Mouse (Mus musculus) kidney, embryonic 16.5 days (tissue): Measurements from ENCODE around the gene Mrtfb. TPM values are rescaled to one million over a fixed set of nuclear protein-coding genes. Genes with fewer than 3 reads are reported as not detected.
A peak's percentile ranks its signal among the peaks of the same experiment; 100 is the strongest.
"Not testable (repeated sequence)": the region's sequence is repeated elsewhere in the genome, so short reads cannot be mapped to it uniquely, and the experiment has no call there.

ENCODE experiments used
- ATAC-seq: fragments of 200-750 bp; cut with Nextera tagmentation; 2 replicates; pipeline ENCODE4 v1.8.0; 2017; ENCODE audit warnings: moderate TSS enrichment; ENCODE audit not compliant: low FRiP score, low TSS enrichment
- H3K27ac ChIP-seq: fragments of 300-500 bp; sonication (generic); 2 replicates; pipeline ENCODE4 v1.5.1; 2014; ENCODE audit warnings: low read length
- H3K27me3 ChIP-seq: fragments of 300-500 bp; sonication (generic); 2 replicates; pipeline ENCODE4 v1.6.1; 2014; ENCODE audit warnings: low read length, control low read depth, mixed read lengths; ENCODE audit not compliant: insufficient read depth
- H3K36me3 ChIP-seq: fragments of 300-500 bp; sonication (generic); 2 replicates; pipeline ENCODE4 v1.6.1; 2014; ENCODE audit warnings: low read length, control low read depth, mixed read lengths; ENCODE audit not compliant: insufficient read depth
- H3K4me1 ChIP-seq: fragments of 300-500 bp; sonication (generic); 2 replicates; pipeline ENCODE4 v1.6.1; 2014; ENCODE audit warnings: low read length, control low read depth, mixed read lengths; ENCODE audit not compliant: insufficient read depth
- H3K4me2 ChIP-seq: fragments of 300-500 bp; sonication (generic); replicated peaks from 2 replicates; pipeline ENCODE4 v1.6.1; 2014; ENCODE audit warnings: low read depth, low read length
- H3K4me3 ChIP-seq: fragments of 300-500 bp; sonication (generic); 2 replicates; pipeline ENCODE4 v1.5.1; 2014; ENCODE audit warnings: mild to moderate bottlenecking, low read length
- H3K9ac ChIP-seq: fragments of 300-500 bp; sonication (generic); replicated peaks from 2 replicates; pipeline ENCODE4 v1.6.1; 2014; ENCODE audit warnings: low read length
- H3K9me3 ChIP-seq: fragments of 300-500 bp; sonication (generic); 2 replicates; pipeline ENCODE4 v1.6.1; 2016; ENCODE audit warnings: low read length, control low read depth
- WGBS: fragments of 180-500 bp; shearing (Covaris S2); extraction: QIAGEN DNeasy Blood & Tissue Kit; methylation state at CpG from one replicate; pipeline ENCODE4 v1.1.7; 2014; 5-methylcytosine and 5-hydroxymethylcytosine counted together
- polyA plus RNA-seq: library from polyadenylated mRNA; unstranded; fragments of >200 nt; fragmentation: Nextera tagmentation; extraction: Ambion mirVana; gene quantifications from 2 replicates; pipeline ENCODE4 v1.2.1, GENCODE M21; 2015

The Mrtfb gene
- polyA plus RNA-seq, 1 experiment from 2014 or later = 18.8 TPM

DNA sequence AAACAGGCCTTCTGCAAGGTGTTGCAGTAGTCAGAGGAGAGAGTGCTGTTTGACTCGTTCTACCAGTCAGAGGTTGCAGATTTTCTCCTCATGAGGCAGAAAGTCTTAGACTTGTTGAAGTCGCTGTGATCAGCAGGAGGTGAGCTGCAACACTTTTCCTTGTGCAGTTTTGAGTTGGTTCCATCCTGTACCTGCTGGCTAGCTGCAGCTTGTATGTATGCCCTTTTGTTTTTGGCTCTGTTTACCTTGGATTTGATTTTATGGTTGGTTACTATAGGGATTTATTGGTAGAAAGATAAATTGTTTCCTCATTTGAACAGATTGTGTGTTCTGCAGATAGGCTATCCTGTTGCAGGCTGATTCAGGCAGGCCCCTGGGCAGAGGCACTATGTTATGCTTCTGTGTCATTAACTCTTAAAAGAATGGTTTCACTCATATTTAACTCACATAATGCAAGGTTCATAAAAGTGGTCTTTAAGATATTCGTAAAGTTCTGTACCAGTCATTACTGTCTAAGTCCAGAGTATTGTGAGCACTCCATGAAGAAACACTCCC, 11.1 kb downstream of the Mrtfb start:
- H3K36me3 ChIP-seq = peaks cover 37% of the 10 kb centered on the region
- H3K27me3 ChIP-seq = no peaks in the 10 kb centered on the region
- peaks cover 6% of the 10 kb centered on the region; the same call in 1 of the 2 replicates for H3K9me3 ChIP-seq
- no peak overlapping the region for H3K4me2 ChIP-seq
- no peak overlapping the region for H3K27ac ChIP-seq
- no peak overlapping the region for H3K9ac ChIP-seq
- 80% methylated on average over 3 of the region's 3 CpGs for WGBS
- no peak overlapping the region for H3K4me3 ChIP-seq
- ATAC-seq = no peak
- H3K4me1 ChIP-seq = no peaks in the 10 kb centered on the region

DNA sequence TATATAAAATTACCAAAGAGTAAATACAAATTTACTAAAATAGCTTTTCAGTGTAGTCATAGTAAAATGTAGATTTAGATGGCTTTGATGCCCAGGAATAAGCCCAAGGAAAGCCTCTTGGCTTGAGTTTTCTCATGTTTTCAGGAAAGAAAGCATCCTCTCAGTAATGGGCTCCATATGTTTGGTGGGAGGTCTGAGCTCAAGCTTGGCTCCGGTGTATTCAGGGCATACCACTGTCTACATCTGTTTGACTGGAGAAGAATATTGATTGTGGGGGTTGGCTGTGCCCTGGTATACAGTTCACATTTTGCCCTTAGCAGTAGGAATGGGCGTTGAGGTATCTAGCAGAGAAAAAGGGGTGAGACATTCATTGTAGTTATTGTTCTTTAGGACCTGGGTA, 13.1 kb downstream of the Mrtfb start:
- no peak overlapping the region for H3K4me3 ChIP-seq
- no peak overlapping the region for H3K9ac ChIP-seq
- no peaks in the 10 kb centered on the region for H3K4me1 ChIP-seq
- no peak overlapping the region for H3K27ac ChIP-seq
- peaks cover 34% of the 10 kb centered on the region for H3K36me3 ChIP-seq
- no peaks in the 10 kb centered on the region for H3K27me3 ChIP-seq
- ATAC-seq = no peak
- 98% methylated on average over 2 of the region's 2 CpGs for WGBS
- H3K4me2 ChIP-seq = no peak overlapping the region
- peaks cover 4% of the 10 kb centered on the region; the same call in 1 of the 2 replicates for H3K9me3 ChIP-seq

DNA sequence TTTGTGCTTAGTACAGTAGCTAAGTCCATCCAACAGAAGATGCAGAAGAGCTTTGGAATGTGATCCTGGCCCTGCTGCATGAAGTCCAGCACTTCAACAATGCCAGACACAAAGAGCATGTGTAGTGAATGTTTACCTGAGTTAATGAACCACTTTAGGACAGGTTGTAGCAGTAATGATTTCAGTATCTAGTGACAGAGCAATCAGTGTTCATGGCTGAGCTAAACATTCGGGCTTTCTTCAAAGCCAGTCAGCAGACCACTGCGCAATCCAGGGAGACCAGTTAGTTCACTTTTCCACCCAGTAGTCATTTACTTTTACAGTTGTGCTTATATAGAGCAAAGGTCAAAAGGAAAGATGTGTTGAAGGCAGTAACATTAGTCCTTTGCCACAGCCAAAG, 20.0 kb downstream of the Mrtfb start:
- Histone ChIP-seq H3K4me1 (peaks cover 10% of the 10 kb centered on the region; the same call in 1 of the 2 replicates), H3K9ac (no peak overlapping the region), H3K9me3 (no peaks in the 10 kb centered on the region), H3K36me3 (no peaks in the 10 kb centered on the region), H3K27ac (peak overlapping the region; percentile 22; the same call in 1 of the 2 replicates), H3K4me3 (no peak overlapping the region), H3K4me2 (no peak overlapping the region), H3K27me3 (no peaks in the 10 kb centered on the region)
- peak; percentile 86 for ATAC-seq
- WGBS = 43% methylated on average over 2 of the region's 2 CpGs

DNA sequence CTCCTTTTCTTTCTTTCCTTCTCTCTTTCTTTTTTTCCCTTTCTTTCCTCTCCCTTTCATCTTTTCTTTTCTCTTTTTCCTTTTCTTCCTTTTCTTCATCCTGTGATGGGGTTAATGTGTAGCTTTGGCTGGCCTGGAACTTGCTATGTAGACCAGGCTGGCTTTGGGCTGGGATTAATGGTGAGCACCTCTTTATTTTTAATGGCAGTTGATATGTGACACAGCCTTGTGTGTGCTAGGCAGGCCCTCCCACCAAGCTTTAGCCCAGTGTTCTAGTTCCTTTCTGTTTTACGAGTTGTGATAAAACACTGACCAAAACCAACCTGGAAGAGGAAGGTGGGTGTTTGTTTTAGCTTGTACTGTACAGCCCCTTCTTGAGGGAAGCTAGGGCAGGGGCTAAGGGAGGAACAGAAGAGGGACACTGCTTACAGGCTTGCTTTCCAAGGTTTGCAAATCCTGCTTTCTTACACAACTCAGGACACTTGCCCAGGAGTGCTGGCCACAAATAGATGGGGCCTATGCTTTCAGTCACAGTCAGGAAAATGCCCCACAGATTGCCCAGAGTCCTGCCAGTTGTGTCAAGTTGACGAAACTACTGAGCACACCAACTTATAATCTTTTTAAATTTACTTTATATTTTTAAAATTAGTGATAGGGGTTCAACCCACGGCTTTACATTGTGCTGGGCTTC, 20.6 kb downstream of the Mrtfb start:
- 0 out of 2 replicates have a peak, but pooled peaks have one; percentile 19 for ATAC-seq
- no peak overlapping the region for H3K9ac ChIP-seq
- H3K4me3 ChIP-seq = no peak overlapping the region
- no peaks in the 10 kb centered on the region for H3K36me3 ChIP-seq
- peak overlapping the region; percentile 26; the same call in 1 of the 2 replicates for H3K27ac ChIP-seq
- 72% methylated on average over 3 of the region's 3 CpGs for WGBS
- peaks cover 10% of the 10 kb centered on the region; the same call in 1 of the 2 replicates for H3K4me1 ChIP-seq
- H3K27me3 ChIP-seq = no peaks in the 10 kb centered on the region
- no peak overlapping the region for H3K4me2 ChIP-seq
- H3K9me3 ChIP-seq = no peaks in the 10 kb centered on the region

DNA sequence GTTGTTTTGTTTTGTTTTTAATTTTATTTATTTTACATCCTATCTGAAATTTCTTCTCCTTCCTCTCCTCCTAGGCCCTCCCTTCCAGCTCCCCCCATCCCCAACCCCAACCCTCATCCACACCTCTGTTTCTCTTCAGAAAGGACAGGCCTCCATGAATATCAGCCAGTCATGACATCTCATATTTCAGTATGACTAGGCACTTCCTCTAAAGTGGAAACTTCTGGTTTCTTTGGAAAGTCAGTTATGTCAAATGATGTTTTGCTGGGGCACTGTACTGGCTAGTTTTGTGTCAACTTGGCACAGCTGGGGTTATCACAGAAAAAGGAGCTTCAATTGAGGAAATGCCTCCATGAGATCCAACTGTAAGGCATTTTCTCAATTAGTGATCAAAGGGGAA, 30.1 kb downstream of the Mrtfb start:
- not testable (repeated sequence) for H3K4me1 ChIP-seq, H3K9ac ChIP-seq, H3K9me3 ChIP-seq, H3K4me3 ChIP-seq, H3K27me3 ChIP-seq, H3K4me2 ChIP-seq, H3K27ac ChIP-seq, ATAC-seq
- H3K36me3 ChIP-seq = peaks cover 10% of the 10 kb centered on the region

DNA sequence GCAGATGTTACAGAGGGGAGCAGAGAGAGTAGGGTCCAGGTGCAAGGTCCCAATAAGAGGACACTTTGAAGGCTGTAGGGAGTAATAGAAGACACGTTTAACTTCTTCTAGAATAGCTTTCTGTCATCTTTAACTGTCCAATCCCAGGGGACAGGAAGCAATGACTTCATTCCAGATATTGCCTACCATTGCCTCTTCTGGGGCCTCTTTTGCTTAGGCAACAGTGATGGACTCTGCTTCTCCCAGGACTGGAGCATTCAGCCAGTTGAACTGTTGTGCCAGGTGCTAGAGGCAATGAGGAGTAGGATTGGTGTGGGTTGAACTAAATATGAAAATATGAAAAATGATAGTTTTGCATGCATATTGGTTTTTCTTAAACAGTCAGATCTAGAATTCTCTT, 41.6 kb downstream of the Mrtfb start:
- Histone ChIP-seq H3K9me3 (no peaks in the 10 kb centered on the region), H3K4me1 (peaks cover 5% of the 10 kb centered on the region; the same call in 1 of the 2 replicates)
- WGBS = 52% methylated on average over 1 of the region's 1 CpGs

DNA sequence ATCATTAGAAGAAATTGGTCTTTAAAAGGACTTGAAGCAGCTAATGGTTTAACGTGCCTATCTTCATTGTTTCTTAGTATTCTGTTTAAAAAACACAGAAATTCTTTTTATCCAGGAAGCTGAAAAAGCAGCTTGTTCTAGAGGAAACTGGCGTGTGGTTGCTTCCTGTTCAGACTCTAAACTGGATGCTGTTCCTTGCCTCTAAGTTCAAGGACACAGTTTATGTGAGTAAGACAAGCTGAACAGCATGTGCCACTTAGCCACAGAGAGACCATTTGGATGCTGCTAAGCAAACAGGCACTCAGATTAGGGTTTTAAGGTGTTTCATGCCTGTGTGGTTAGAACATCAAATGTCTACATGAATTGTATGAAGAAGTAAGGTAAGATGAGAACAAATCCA, 42.7 kb downstream of the Mrtfb start:
- Histone ChIP-seq H3K36me3 (no peaks in the 10 kb centered on the region), H3K9me3 (no peaks in the 10 kb centered on the region), H3K4me1 (peaks cover 5% of the 10 kb centered on the region; the same call in 1 of the 2 replicates), H3K4me3 (no peak overlapping the region), H3K9ac (no peak overlapping the region), H3K4me2 (no peak overlapping the region), H3K27me3 (no peaks in the 10 kb centered on the region), H3K27ac (0 out of 2 replicates have a peak overlapping the region, but pooled peaks have one; percentile 15)
- 69% methylated on average over 2 of the region's 2 CpGs for WGBS
- ATAC-seq = no peak

More for the DNA sequence above, 41.6 kb downstream of the Mrtfb start:
- no peak overlapping the region for H3K9ac ChIP-seq
- no peak overlapping the region for H3K4me3 ChIP-seq
- no peaks in the 10 kb centered on the region for H3K27me3 ChIP-seq
- H3K36me3 ChIP-seq = no peaks in the 10 kb centered on the region
- no peak overlapping the region for H3K4me2 ChIP-seq
- H3K27ac ChIP-seq = no peak overlapping the region
- ATAC-seq = no peak

DNA sequence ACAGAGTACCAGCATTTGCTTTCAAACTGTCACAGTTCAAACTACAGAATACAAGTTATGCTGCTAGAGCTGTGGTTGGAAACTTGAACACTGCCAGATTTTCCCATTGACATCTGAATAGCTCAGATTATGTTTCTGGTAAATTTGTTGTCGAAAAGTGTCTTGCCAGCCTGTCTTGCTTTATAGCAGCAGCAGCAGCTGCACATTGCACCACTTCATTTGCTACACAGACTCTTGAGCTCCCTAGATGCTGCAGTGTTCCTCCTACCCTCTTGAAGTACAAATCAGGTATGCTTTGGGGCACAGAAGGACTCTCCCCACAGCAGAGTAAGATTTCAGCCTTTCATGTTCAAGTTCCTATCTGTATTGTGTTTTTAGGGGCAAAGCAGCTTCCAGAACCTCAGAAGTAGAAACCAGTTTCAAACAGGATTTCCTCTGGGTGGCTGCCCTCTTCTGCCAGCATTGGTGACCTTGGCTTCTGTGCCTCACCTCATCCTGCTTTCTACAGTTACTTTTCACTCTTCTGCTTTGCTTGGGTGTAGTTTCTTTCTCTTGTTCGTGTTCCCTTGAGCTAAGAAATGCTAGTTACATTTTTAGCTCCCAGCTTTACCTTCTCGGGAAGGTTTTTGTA, 49.9 kb downstream of the Mrtfb start:
- no peaks in the 10 kb centered on the region for H3K27me3 ChIP-seq
- ATAC-seq = no peak
- H3K27ac ChIP-seq = no peak overlapping the region
- H3K9ac ChIP-seq = no peak overlapping the region
- 75% methylated on average over 3 of the region's 3 CpGs for WGBS
- H3K4me2 ChIP-seq = no peak overlapping the region
- no peak overlapping the region for H3K4me3 ChIP-seq
- H3K4me1 ChIP-seq = no peaks in the 10 kb centered on the region
- no peaks in the 10 kb centered on the region for H3K36me3 ChIP-seq
- no peaks in the 10 kb centered on the region for H3K9me3 ChIP-seq

DNA sequence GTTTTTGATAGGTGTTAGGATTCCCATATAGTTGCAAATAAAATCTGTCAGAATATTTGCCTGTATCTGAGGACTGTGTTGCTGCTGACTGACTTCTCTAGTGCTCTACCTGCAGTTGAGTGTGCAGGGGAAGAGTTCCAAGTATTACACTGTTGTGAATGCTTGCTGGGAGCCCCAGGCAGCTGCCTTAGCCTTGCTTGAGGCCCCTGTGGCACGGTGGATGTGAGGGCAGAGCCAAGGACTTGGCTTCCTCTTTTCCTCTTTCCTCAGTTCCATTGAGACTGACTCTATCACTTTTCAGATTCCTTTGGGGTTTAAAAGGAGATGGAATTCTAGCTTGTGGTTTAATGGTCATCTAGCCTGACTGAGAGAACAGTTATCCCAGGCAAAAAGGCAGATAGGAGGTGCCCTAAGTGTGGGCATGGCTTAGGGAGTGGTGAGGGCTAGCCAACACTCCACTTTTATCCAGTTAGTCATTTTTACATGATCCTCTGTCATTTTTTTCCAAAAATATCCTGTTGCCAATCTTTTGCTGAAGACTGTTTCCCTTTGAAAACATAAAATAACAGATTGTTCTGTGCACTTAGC, 53.9 kb downstream of the Mrtfb start:
- Histone ChIP-seq H3K4me2 (no peak overlapping the region), H3K27ac (no peak overlapping the region), H3K4me1 (no peaks in the 10 kb centered on the region), H3K9ac (no peak overlapping the region), H3K4me3 (no peak overlapping the region), H3K27me3 (no peaks in the 10 kb centered on the region), H3K9me3 (no peaks in the 10 kb centered on the region), H3K36me3 (no peaks in the 10 kb centered on the region)
- 68% methylated on average over 1 of the region's 1 CpGs for WGBS
- ATAC-seq = no peak
